In the genomic region with DNA sequence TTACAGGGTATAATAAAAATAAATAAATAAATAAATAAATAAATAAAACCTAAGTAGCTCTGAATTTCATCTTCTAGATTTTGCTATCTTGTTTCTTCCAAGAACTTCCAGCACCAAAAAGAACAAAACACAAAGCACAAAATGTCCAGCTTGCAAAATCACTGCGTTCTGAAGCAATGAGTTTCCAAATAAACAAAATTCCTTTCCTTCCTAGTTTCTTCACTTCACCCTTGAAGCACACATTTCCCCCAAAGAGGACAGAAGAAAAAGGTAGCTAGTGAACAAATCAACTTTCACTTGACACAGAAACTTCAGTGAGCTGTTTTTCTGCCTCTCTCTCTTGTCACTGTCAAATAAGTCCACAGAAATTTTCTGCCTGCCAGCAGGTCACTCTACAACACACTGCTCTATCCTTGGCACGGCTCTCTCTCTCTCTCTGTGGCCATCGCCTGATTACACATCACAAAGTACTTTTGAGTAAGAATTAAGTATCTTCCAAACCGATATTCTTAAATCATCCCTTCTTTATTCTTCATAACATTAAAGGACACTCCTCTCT, we compare ENCODE assay signal across 24 mouse cellular contexts. TPM values are rescaled to one million over a fixed set of nuclear protein-coding genes. Genes with fewer than 3 reads are reported as not detected.
DNase-seq lines count a peak whose midpoint lies in the region; ATAC-seq and TF ChIP-seq lines count a peak whose summit lies in the region.
"Had no signal": no experiment of that assay in that cellular context is flagged by ENCODE, and none has a peak within 500 bp of the region (broad histone marks: within the 10 kb centered on the region; RNA-seq: fewer than 3 reads in every experiment).

No protein-coding gene starts in this region.

- no peaks in the 10 kb centered on the region for H3K27me3 ChIP-seq in hindbrain, postnatal 0 days (ENCODE audit: insufficient read depth, low read length)
- H3K27me3 ChIP-seq in hindbrain, embryonic 16.5 days (replicated peaks; ENCODE audit: control insufficient read depth, insufficient read depth, low read length): no peaks in the 10 kb centered on the region
- H3K27me3 ChIP-seq in testis, adult 2 months (ENCODE audit: control insufficient read depth, insufficient read depth, low read length): no peaks in the 10 kb centered on the region
- H3K27me3 ChIP-seq in forebrain, embryonic 15.5 days: no peaks in the 10 kb centered on the region
- H3K27me3 ChIP-seq: CH12.LX; embryonic facial prominence, embryonic 13.5 days; hindbrain, embryonic 13.5 days; intestine, embryonic 15.5 days; kidney, embryonic 15.5 days; limb, embryonic 13.5 days; liver, embryonic 15.5 days; midbrain, embryonic 12.5 days; neural tube, embryonic 12.5 days had no signal

- no peak for ATAC-seq in hindbrain, postnatal 0 days
- no peak for ATAC-seq in hindbrain, embryonic 16.5 days
- ATAC-seq in forebrain, embryonic 15.5 days (replicated peaks): no peak
- ATAC-seq: intestine, embryonic 15.5 days had no signal

- H3K27ac ChIP-seq in hindbrain, postnatal 0 days: no peak overlapping the region
- H3K27ac ChIP-seq in hindbrain, embryonic 16.5 days (ENCODE audit: low read depth, low read length): no peak overlapping the region
- peak overlapping the region; percentile 73 for H3K27ac ChIP-seq in testis, adult 2 months (ENCODE audit: control insufficient read depth, insufficient read depth, low read depth, low read length)
- H3K27ac ChIP-seq in forebrain, embryonic 15.5 days (replicated peaks): no peak overlapping the region
- H3K27ac ChIP-seq: embryonic facial prominence, embryonic 13.5 days; heart, adult 2 months; hindbrain, embryonic 13.5 days; intestine, embryonic 15.5 days; kidney, embryonic 15.5 days; layer of hippocampus, adult 2 months; limb, embryonic 13.5 days; liver, embryonic 15.5 days; midbrain, embryonic 12.5 days; neural tube, embryonic 12.5 days had no signal

- no peak overlapping the region for H3K9ac ChIP-seq in hindbrain, postnatal 0 days (replicated peaks; ENCODE audit: low read length)
- no peak overlapping the region for H3K9ac ChIP-seq in hindbrain, embryonic 16.5 days (ENCODE audit: low read depth, low read length)
- no peak overlapping the region for H3K9ac ChIP-seq in forebrain, embryonic 15.5 days (replicated peaks)
- H3K9ac ChIP-seq: embryonic facial prominence, embryonic 13.5 days; forebrain, postnatal 0 days; hindbrain, embryonic 13.5 days; intestine, embryonic 15.5 days; kidney, embryonic 15.5 days; limb, embryonic 13.5 days; liver, embryonic 15.5 days; midbrain, embryonic 12.5 days; neural tube, embryonic 12.5 days had no signal

- 0 out of 2 replicates have a peak, but pooled peaks cover 4% of the 10 kb centered on the region for H3K4me1 ChIP-seq in hindbrain, postnatal 0 days (ENCODE audit: insufficient read depth, low read length)
- no peaks in the 10 kb centered on the region for H3K4me1 ChIP-seq in hindbrain, embryonic 16.5 days (ENCODE audit: control insufficient read depth, insufficient read depth, low read depth, low read length)
- no peaks in the 10 kb centered on the region for H3K4me1 ChIP-seq in testis, adult 2 months (ENCODE audit: control insufficient read depth, insufficient read depth, low read length)
- peaks cover 6% of the 10 kb centered on the region; the same call in 1 of the 2 replicates for H3K4me1 ChIP-seq in forebrain, embryonic 15.5 days
- H3K4me1 ChIP-seq: embryonic facial prominence, embryonic 13.5 days; intestine, embryonic 15.5 days; limb, embryonic 13.5 days; liver, embryonic 15.5 days; midbrain, embryonic 12.5 days; neural tube, embryonic 12.5 days had no signal

- no peak overlapping the region for H3K4me3 ChIP-seq in hindbrain, postnatal 0 days (ENCODE audit: low read length)
- H3K4me3 ChIP-seq in hindbrain, embryonic 16.5 days (ENCODE audit: low read length): no peak overlapping the region
- no peak overlapping the region for H3K4me3 ChIP-seq in testis, adult 2 months (ENCODE audit: control insufficient read depth, low read depth, low read length)
- H3K4me3 ChIP-seq in forebrain, embryonic 15.5 days: no peak overlapping the region
- H3K4me3 ChIP-seq: embryonic facial prominence, embryonic 13.5 days; heart, adult 2 months; hindbrain, embryonic 13.5 days; intestine, embryonic 15.5 days; kidney, embryonic 15.5 days; layer of hippocampus, adult 2 months; limb, embryonic 13.5 days; liver, embryonic 15.5 days; midbrain, embryonic 12.5 days; neural tube, embryonic 12.5 days had no signal

- no peak overlapping the region for H3K4me2 ChIP-seq in hindbrain, postnatal 0 days (ENCODE audit: low read depth, low read length)
- no peak overlapping the region for H3K4me2 ChIP-seq in hindbrain, embryonic 16.5 days (ENCODE audit: low read length)
- H3K4me2 ChIP-seq in forebrain, embryonic 15.5 days (replicated peaks): no peak overlapping the region
- H3K4me2 ChIP-seq: embryonic facial prominence, embryonic 13.5 days; hindbrain, embryonic 13.5 days; intestine, embryonic 15.5 days; kidney, embryonic 15.5 days; limb, embryonic 13.5 days; liver, embryonic 15.5 days; midbrain, embryonic 12.5 days; neural tube, embryonic 12.5 days had no signal

- peak; percentile 15 for DNase-seq in adrenal gland, postnatal 14 days
- no peak for DNase-seq in adrenal gland, adult 18-20 months (ENCODE audit: low spot score in 2 of 2)
- DNase-seq in hindbrain, postnatal 0 days (ENCODE audit: low spot score): peak; percentile 2
- DNase-seq in testis, postnatal 14 days (ENCODE audit: low spot score): no peak
- no peak for DNase-seq in B cell, adult 2 months
- DNase-seq: cerebellum, adult 11-12 months; heart, adult 2 months; layer of hippocampus, postnatal 36 days had no signal

- no peaks in the 10 kb centered on the region for H3K36me3 ChIP-seq in hindbrain, postnatal 0 days (ENCODE audit: insufficient read depth, low read length)
- no peaks in the 10 kb centered on the region for H3K36me3 ChIP-seq in hindbrain, embryonic 16.5 days (ENCODE audit: control insufficient read depth, insufficient read depth, low read length)
- H3K36me3 ChIP-seq in testis, adult 2 months (ENCODE audit: control insufficient read depth, insufficient read depth, low read length): no peaks in the 10 kb centered on the region
- no peaks in the 10 kb centered on the region for H3K36me3 ChIP-seq in forebrain, embryonic 15.5 days
- H3K36me3 ChIP-seq: embryonic facial prominence, embryonic 13.5 days; hindbrain, embryonic 13.5 days; intestine, embryonic 15.5 days; kidney, embryonic 15.5 days; limb, embryonic 13.5 days; liver, embryonic 15.5 days; midbrain, embryonic 12.5 days; neural tube, embryonic 12.5 days had no signal

- no peak for TF ChIP-seq POLR2A in testis, adult 2 months (IDR thresholded peaks at IDR 0.05; ENCODE audit: control insufficient read depth, low read depth, low read length)

- H3K9me3 ChIP-seq in hindbrain, postnatal 0 days (ENCODE audit: low read length): no peaks in the 10 kb centered on the region
- no peaks in the 10 kb centered on the region for H3K9me3 ChIP-seq in hindbrain, embryonic 16.5 days (ENCODE audit: control insufficient read depth, low read length)
- H3K9me3 ChIP-seq in forebrain, embryonic 15.5 days: no peaks in the 10 kb centered on the region
- H3K9me3 ChIP-seq: embryonic facial prominence, embryonic 13.5 days; hindbrain, embryonic 13.5 days; intestine, embryonic 15.5 days; kidney, embryonic 15.5 days; limb, embryonic 13.5 days; liver, embryonic 15.5 days; midbrain, embryonic 12.5 days; neural tube, embryonic 12.5 days had no signal

- TF ChIP-seq CTCF in hindbrain, postnatal 0 days (IDR thresholded peaks at IDR 0.05; ENCODE audit: low read depth): no peak
- no peak for TF ChIP-seq CTCF in testis, adult 2 months (IDR thresholded peaks at IDR 0.05; ENCODE audit: control insufficient read depth, insufficient read depth, insufficient replicate concordance, low read depth, low read length)

- 43% methylated on average over 4 of the region's 4 CpGs for WGBS in hindbrain, postnatal 0 days
- 58% methylated on average over 4 of the region's 4 CpGs for WGBS in hindbrain, embryonic 16.5 days
- WGBS in forebrain, embryonic 15.5 days: 68% methylated on average over 4 of the region's 4 CpGs

RNA-seq across cellular contexts. Expression of a gene that starts 6.7 kb away (rescaled TPM):
- total RNA-seq in adrenal gland, postnatal 14 days (2021): 22.7 and 35.8 TPM in 2 replicates
- 10 to 100 TPM; 31.3 to 32.9 TPM for total RNA-seq in adrenal gland, adult 18-20 months (2021)
- total RNA-seq in hindbrain, postnatal 0 days (2014; rRNA removed): 1.9 and 2.8 TPM in 2 replicates
- 0.89 and 1.2 TPM in 2 replicates for polyA plus RNA-seq in hindbrain, postnatal 0 days (2015; fragmentation: Nextera tagmentation; extraction: Ambion mirVana)
- 1.2 and 1.3 TPM in 2 replicates for polyA plus RNA-seq in hindbrain, embryonic 16.5 days (2015; fragmentation: Nextera tagmentation; extraction: Ambion mirVana)
- polyA plus RNA-seq in testis, adult 2 months (2012; rRNA removed): 0.71 and 1.3 TPM in 2 replicates
- polyA plus RNA-seq in forebrain, embryonic 15.5 days (2015; fragmentation: Nextera tagmentation; extraction: Ambion mirVana): 0.29 and 0.67 TPM in 2 replicates
- total RNA-seq: CH12.LX; megakaryocyte progenitor cell, adult 5-6 weeks; MEL had no signal

Comparison
In these comparisons a context has a peak if more than half of its experiments do, and no peak if none do; other contexts are left out.
1. DNase-seq: peak in adrenal gland, postnatal 14 days (single experiment) and hindbrain, postnatal 0 days (single experiment); none in adrenal gland, adult 18-20 months (0 of 2), testis, postnatal 14 days (single experiment) and B cell, adult 2 months (0 of 2).